Mouse (Mus musculus) kidney, embryonic 16.5 days (tissue): ENCODE measurements around the gene Dop1a. TPM values are rescaled to one million over a fixed set of nuclear protein-coding genes. Genes with fewer than 3 reads are reported as not detected.
"Not testable (repeated sequence)": the region's sequence is repeated elsewhere in the genome, so short reads cannot be mapped to it uniquely, and the experiment has no call there.

ENCODE experiments used
- ATAC-seq: fragments of 200-750 bp; cut with Nextera tagmentation; 2 replicates; pipeline ENCODE4 v1.8.0; 2017; ENCODE audit warnings: moderate TSS enrichment; ENCODE audit not compliant: low FRiP score, low TSS enrichment
- H3K27ac ChIP-seq: fragments of 300-500 bp; sonication (generic); 2 replicates; pipeline ENCODE4 v1.5.1; 2014; ENCODE audit warnings: low read length
- H3K27me3 ChIP-seq: fragments of 300-500 bp; sonication (generic); 2 replicates; pipeline ENCODE4 v1.6.1; 2014; ENCODE audit warnings: low read length, control low read depth, mixed read lengths; ENCODE audit not compliant: insufficient read depth
- H3K36me3 ChIP-seq: fragments of 300-500 bp; sonication (generic); 2 replicates; pipeline ENCODE4 v1.6.1; 2014; ENCODE audit warnings: low read length, control low read depth, mixed read lengths; ENCODE audit not compliant: insufficient read depth
- H3K4me1 ChIP-seq: fragments of 300-500 bp; sonication (generic); 2 replicates; pipeline ENCODE4 v1.6.1; 2014; ENCODE audit warnings: low read length, control low read depth, mixed read lengths; ENCODE audit not compliant: insufficient read depth
- H3K4me2 ChIP-seq: fragments of 300-500 bp; sonication (generic); replicated peaks from 2 replicates; pipeline ENCODE4 v1.6.1; 2014; ENCODE audit warnings: low read depth, low read length
- H3K4me3 ChIP-seq: fragments of 300-500 bp; sonication (generic); 2 replicates; pipeline ENCODE4 v1.5.1; 2014; ENCODE audit warnings: mild to moderate bottlenecking, low read length
- H3K9ac ChIP-seq: fragments of 300-500 bp; sonication (generic); replicated peaks from 2 replicates; pipeline ENCODE4 v1.6.1; 2014; ENCODE audit warnings: low read length
- H3K9me3 ChIP-seq: fragments of 300-500 bp; sonication (generic); 2 replicates; pipeline ENCODE4 v1.6.1; 2016; ENCODE audit warnings: low read length, control low read depth
- WGBS: fragments of 180-500 bp; shearing (Covaris S2); extraction: QIAGEN DNeasy Blood & Tissue Kit; methylation state at CpG from one replicate; pipeline ENCODE4 v1.1.7; 2014; 5-methylcytosine and 5-hydroxymethylcytosine counted together
- polyA plus RNA-seq: library from polyadenylated mRNA; unstranded; fragments of >200 nt; fragmentation: Nextera tagmentation; extraction: Ambion mirVana; gene quantifications from 2 replicates; pipeline ENCODE4 v1.2.1, GENCODE M21; 2015

The Dop1a gene
- polyA plus RNA-seq, 1 experiment from 2014 or later = 10.9 TPM

- Histone ChIP-seq H3K4me1 (no peaks in the 10 kb centered on the region), H3K27ac (no peak overlapping the region), H3K4me3 (no peak overlapping the region), H3K9me3 (no peaks in the 10 kb centered on the region), H3K4me2 (no peak overlapping the region), H3K27me3 (no peaks in the 10 kb centered on the region), H3K9ac (no peak overlapping the region), H3K36me3 (no peaks in the 10 kb centered on the region)
- 80% methylated on average over 19 of the region's 19 CpGs for WGBS
- no peak for ATAC-seq
These were observed 126.0 kb downstream of the Dop1a start for GRCm38 (mm10) chr9:86592676-86593668.

DNA sequence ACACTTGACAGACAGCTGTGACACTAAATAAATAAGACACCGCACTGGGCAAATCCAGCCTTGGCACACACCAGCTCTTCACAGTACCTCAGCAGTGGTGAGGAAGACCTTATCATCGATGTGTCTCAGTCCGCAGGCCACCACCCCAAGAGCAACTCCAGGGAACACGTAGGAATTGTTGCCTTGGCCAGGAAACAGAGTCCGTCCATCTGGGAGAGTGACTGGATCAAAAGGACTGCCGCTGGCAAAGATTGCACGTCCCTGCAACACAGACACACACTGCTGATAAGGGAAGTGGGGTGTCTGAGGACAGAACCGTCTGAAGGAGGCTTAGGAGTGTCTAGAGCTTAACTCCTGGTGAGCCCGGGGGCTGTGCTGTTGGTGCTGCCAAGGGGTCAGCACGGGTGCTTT lies 127.4 kb downstream of the Dop1a start:
- ATAC-seq, H3K9ac ChIP-seq, H3K27me3 ChIP-seq, H3K9me3 ChIP-seq, H3K27ac ChIP-seq, H3K4me2 ChIP-seq, H3K4me1 ChIP-seq, H3K36me3 ChIP-seq, H3K4me3 ChIP-seq: not testable (repeated sequence)
- WGBS = 64% methylated on average over 10 of the region's 10 CpGs

DNA sequence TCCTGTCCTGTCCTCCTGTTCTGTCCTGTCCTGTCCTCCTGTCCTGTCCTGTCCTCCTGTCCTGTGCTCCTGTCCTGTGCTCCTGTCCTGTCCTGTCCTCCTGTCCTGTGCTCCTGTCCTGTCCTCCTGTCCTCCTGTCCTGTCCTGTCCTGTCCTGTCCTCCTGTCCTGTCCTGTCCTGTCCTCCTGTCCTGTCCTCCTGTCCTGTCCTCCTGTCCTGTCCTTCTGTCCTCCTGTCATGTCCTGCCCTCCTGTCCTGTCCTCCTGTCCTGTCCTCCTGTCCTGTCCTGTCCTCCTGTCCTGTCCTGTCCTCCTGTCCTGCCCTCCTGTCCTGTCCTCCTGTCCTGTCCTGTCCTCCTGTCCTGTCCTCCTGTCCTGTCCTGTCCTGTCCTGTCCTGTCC lies 130.0 kb downstream of the Dop1a start:
- not testable (repeated sequence) for H3K36me3 ChIP-seq, H3K9me3 ChIP-seq, H3K27ac ChIP-seq, H3K4me1 ChIP-seq, H3K4me2 ChIP-seq, H3K4me3 ChIP-seq, ATAC-seq, H3K27me3 ChIP-seq, H3K9ac ChIP-seq

- WGBS = 70% methylated on average over 8 of the region's 8 CpGs
- no peak overlapping the region for H3K27ac ChIP-seq
- H3K36me3 ChIP-seq = no peaks in the 10 kb centered on the region
- H3K4me2 ChIP-seq = no peak overlapping the region
- H3K9me3 ChIP-seq = no peaks in the 10 kb centered on the region
- no peaks in the 10 kb centered on the region for H3K4me1 ChIP-seq
- ATAC-seq = no peak
- no peak overlapping the region for H3K4me3 ChIP-seq
- no peak overlapping the region for H3K9ac ChIP-seq
- no peaks in the 10 kb centered on the region for H3K27me3 ChIP-seq
These were observed 132.9 kb downstream of the Dop1a start for GRCm38 (mm10) chr9:86599723-86600303.

Other genes starting within 250 kb of the Dop1a start
- 8.4 and 8.8 TPM in 2 replicates for gene Ube2cbp, start 2.2 kb upstream of the Dop1a start, polyA plus RNA-seq
- gene Pgm3, start 104.7 kb downstream of the Dop1a start, polyA plus RNA-seq = 39.3 and 42.7 TPM in 2 replicates
- gene Rwdd2a, start 104.8 kb downstream of the Dop1a start, polyA plus RNA-seq = 3.8 and 4.4 TPM in 2 replicates
- gene Me1, start 228.8 kb downstream of the Dop1a start, polyA plus RNA-seq = 11.6 and 16.1 TPM in 2 replicates